Mouse (Mus musculus): ENCODE data around the gene Liph. TPM values are rescaled to one million over a fixed set of nuclear protein-coding genes. Genes with fewer than 3 reads are reported as not detected.
"Not testable (repeated sequence)": the region's sequence is repeated elsewhere in the genome, so short reads cannot be mapped to it uniquely, and the experiment has no call there.

Liph gene
- polyA plus RNA-seq, 1 experiment: 0.46 TPM

DNA sequence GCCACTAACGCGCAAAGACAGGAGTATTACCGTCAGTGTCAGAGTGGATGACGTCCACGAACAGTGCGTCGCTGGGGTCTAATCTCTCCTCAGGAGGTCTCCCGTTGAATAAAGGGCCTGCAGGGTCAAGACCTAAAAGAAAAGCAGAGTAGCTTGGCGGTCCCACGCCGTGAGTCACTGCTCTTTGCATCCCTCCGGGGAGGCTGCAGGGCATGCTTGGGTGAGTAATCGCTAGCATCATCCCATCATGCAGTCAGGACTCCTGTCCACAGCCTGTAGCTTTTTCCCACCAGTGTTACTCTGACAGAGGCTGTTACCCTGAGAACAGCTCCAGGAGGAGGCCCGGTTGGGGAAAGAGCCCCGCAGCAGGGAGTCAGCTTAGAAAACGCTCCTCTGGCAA is 19.3 kb downstream of the Liph start:
- DNase-seq (ENCODE audit: low read depth): peak; percentile 22
- no peak for TF ChIP-seq POLR2A (IDR thresholded peaks at IDR 0.05; ENCODE audit: borderline replicate concordance, extremely low read depth, insufficient read depth, insufficient read length, poor library complexity, severe bottlenecking)
- TF ChIP-seq CTCF (IDR thresholded peaks at IDR 0.05; ENCODE audit: borderline replicate concordance, extremely low read depth, insufficient read depth, insufficient read length): no peak

DNA sequence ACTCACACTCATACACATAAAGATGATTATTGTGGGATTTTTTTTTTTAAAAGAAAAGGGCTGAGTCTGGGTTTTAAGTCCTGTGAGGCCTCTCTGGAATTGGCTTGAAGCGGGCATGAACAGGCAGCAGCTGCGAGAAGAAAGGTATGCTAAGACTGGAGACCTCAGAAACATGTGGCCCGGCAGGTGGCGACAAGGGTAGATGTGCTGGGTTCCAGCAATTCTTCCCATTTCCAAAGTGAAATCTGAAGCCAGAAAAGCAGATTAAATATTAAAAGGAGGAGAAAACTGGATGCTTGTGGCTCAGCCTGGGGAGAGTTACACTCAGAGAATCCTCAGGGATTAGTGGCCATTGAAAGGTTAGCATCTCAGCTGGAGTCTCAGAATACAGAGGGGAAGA is 24.0 kb downstream of the Liph start:
- no peak for DNase-seq (ENCODE audit: low read depth)
- TF ChIP-seq CTCF (IDR thresholded peaks at IDR 0.05; ENCODE audit: borderline replicate concordance, extremely low read depth, insufficient read depth, insufficient read length): no peak
- TF ChIP-seq POLR2A (IDR thresholded peaks at IDR 0.05; ENCODE audit: borderline replicate concordance, extremely low read depth, insufficient read depth, insufficient read length, poor library complexity, severe bottlenecking): no peak

DNA sequence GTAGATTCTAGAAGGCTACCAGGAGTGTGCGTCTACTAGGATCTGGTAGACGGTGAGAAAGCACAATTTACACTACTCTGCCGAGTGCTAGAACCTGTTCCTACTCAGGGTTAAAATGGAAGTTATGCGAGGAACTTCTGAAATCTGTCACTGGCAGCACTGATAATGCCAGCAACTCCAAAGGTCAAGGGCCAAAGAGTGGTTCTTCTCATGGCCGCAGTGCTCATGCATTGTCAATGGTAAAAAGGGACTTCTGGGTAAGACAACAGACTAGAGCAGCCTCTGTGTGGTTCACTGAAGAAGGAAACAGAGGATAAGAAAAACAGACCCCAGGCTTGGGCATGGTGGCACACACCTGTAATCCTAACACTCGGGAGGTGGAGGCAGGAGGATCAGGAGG is 24.9 kb downstream of the Liph start:
- no peak for DNase-seq (ENCODE audit: low read depth)
- no peak for TF ChIP-seq POLR2A (IDR thresholded peaks at IDR 0.05; ENCODE audit: borderline replicate concordance, extremely low read depth, insufficient read depth, insufficient read length, poor library complexity, severe bottlenecking)
- TF ChIP-seq CTCF (IDR thresholded peaks at IDR 0.05; ENCODE audit: borderline replicate concordance, extremely low read depth, insufficient read depth, insufficient read length): no peak

DNA sequence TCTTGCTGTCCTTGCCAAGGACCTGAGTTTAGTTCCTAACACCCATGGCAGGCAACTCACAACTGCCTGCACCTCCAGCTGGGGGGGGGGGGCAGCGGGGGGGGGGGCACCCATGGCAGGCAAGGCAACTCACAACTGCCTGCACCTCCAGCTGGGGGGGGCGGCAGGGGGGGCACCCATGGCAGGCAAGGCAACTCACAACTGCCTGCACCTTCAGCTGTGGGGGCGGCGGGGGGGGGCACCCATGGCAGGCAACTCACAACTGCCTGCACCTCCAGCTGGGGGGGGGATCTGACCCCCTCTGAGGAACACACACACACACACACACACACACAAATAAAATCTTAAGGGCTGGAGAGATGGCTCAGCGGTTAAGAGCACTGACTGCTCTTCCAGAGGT is 25.6 kb downstream of the Liph start:
- TF ChIP-seq POLR2A (IDR thresholded peaks at IDR 0.05; ENCODE audit: borderline replicate concordance, extremely low read depth, insufficient read depth, insufficient read length, poor library complexity, severe bottlenecking): no peak
- TF ChIP-seq CTCF (IDR thresholded peaks at IDR 0.05; ENCODE audit: borderline replicate concordance, extremely low read depth, insufficient read depth, insufficient read length): no peak
- no peak for DNase-seq (ENCODE audit: low read depth)

DNA sequence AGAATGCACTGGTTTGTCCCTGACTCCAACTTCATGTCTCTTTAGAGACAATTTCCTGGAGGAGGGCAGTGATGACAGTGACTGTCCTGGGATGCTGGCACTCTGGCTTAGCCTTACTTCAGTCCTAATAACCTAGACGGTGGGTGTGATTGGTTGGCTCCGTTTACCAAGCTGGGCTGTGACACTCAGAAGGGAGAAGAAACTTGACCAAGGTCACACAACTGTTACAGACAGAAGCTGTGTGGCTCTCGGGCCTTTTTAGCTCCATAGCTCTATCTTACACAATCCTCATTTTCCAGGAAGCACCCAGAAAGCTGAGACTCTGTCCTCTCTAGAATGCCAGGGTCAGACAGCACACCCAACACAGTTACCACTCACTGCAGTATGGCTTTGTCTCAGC is 29.9 kb downstream of the Liph start:
- TF ChIP-seq POLR2A (IDR thresholded peaks at IDR 0.05; ENCODE audit: borderline replicate concordance, extremely low read depth, insufficient read depth, insufficient read length, poor library complexity, severe bottlenecking): no peak
- TF ChIP-seq CTCF (IDR thresholded peaks at IDR 0.05; ENCODE audit: borderline replicate concordance, extremely low read depth, insufficient read depth, insufficient read length): no peak
- DNase-seq (ENCODE audit: low read depth): no peak

DNA sequence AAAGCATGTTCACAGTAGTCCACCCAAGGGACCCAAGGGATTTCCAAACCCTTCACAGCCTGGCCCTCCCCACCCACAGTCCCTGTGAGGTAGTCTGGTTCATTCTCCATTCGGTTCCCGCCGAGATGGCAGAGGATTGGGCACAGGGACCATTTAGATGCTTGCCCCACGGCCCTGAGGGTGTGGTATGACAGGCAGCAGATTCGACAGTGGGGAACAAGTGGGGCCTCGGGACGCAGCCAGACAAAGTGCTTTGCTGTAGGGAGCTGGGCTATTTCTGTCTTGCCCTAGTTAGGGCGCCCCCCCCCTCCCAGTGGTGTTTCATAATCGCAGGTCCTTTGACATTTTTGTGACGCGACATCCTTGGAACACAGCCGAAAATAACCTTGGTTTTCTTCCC is 39.9 kb downstream of the Liph start:
- TF ChIP-seq CTCF (IDR thresholded peaks at IDR 0.05; ENCODE audit: borderline replicate concordance, extremely low read depth, insufficient read depth, insufficient read length) (no peak), POLR2A (IDR thresholded peaks at IDR 0.05; ENCODE audit: borderline replicate concordance, extremely low read depth, insufficient read depth, insufficient read length, poor library complexity, severe bottlenecking) (no peak)
- DNase-seq (ENCODE audit: low read depth): no peak

DNA sequence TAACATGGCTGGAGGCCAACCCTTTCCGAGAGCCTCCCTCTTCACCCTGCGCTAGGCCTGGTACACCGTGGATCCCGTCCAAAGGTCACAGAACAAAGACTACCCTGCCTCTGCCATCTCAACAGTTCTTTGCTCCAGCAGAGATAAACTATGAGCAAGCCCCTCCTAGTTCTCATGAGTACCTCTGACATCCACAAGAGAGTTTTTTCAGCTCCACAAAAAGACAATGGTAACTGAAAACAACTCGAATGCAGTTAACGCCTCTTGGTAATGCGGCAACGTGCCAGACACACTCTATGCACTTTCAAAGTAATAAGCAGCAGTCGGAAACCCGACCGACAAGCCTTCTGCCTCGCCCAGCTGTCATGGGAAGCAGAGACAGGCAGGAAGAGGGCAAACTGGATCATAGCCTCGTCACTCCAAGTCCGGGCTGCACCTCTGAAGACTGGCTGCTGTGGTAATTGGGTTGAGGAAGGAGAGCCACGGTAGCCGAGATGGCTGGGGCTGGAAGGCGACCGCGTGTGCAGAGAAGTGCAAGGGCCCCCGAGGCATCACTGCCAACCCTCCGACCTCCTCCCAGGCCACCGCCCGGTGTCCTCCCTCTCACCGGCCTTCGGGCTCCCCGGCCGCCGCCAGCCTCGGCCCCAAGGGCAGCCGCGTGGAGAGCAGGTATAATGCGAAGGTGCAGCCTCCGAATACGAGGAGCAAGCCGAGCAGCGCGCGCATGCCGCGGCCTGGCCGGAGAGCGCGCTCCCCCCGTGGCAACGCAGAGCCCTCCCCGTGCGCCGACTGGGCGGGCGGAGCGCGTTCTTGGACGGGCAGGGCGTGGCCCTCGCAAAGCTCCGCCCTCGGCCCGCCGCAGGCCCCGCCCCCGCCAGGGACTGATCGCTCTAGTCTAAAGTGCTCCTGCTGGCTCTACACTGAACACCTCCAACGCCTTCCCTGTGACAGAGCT is 48.4 kb downstream of the Liph start, which contains the start of gene Tmem41a:
Gene Tmem41a (minus strand): TSS at position 792 of the 955 bp plus-strand sequence.
- peak; percentile 92 for DNase-seq (ENCODE audit: low read depth)
- TF ChIP-seq CTCF (IDR thresholded peaks at IDR 0.05; ENCODE audit: borderline replicate concordance, extremely low read depth, insufficient read depth, insufficient read length) (no peak), POLR2A (IDR thresholded peaks at IDR 0.05; ENCODE audit: borderline replicate concordance, extremely low read depth, insufficient read depth, insufficient read length, poor library complexity, severe bottlenecking) (peak; percentile 72)

DNA sequence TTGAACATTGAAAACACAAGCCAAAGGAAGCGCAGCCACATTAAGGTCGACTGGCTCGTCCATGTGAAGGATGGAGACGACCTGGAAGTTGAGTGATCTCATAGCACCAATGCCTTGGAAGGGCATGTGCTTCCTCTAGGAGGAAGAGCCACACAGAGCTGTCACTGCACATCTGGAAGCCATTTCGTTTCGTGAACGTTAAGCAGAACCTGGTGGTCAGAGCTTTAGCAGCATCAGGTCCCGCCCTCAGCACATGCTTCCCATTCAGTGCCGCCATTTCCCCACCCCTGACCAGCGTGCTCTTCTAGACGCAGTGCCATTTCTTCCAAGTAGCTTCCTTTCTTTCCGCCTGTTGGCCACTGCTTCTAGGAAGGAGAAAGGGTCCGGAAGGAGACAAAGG is 67.0 kb downstream of the Liph start:
- DNase-seq (ENCODE audit: low read depth): no peak
- no peak for TF ChIP-seq CTCF (IDR thresholded peaks at IDR 0.05; ENCODE audit: borderline replicate concordance, extremely low read depth, insufficient read depth, insufficient read length)

DNA sequence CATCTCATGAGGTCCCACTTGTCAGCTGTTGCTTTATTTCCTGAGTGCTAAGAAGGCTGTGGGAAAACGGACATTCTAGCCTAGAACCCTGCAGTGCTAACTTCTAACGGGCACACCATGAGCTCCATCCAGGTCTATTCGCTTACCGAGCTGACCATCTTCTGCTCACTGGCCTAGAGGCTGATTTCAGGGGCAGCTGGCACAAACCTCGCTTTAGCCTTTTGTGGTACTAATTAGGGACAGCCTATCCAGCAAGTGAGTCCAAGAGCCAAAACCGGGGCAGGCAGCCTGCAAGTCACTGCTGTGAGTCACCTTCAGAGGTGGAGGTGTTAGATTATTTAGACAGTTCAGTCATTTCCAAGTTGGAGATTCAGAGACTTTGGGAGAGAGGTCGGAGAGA is 78.8 kb downstream of the Liph start:
- TF ChIP-seq CTCF (IDR thresholded peaks at IDR 0.05; ENCODE audit: borderline replicate concordance, extremely low read depth, insufficient read depth, insufficient read length) (no peak), POLR2A (IDR thresholded peaks at IDR 0.05; ENCODE audit: borderline replicate concordance, extremely low read depth, insufficient read depth, insufficient read length, poor library complexity, severe bottlenecking) (no peak)
- no peak for DNase-seq (ENCODE audit: low read depth)

DNA sequence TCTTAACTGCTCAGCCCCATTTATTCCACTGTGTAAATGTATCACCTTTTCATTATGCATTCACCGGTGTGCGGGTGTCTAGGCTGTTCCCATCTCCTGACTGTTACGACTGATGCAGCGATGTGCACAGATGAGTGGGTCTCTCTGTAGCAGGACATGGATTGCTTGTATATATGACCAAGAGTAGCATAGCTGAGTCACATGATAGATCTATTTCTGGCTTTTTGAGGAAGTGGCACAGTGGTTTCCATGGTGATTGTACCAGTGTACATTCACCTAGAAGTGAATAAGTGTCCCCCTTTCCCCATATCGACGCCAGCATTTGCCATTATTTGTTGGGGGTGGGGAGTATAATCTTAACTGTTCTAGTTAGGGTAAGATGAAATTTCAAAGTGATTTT is 82.1 kb downstream of the Liph start:
- no peak for TF ChIP-seq POLR2A (IDR thresholded peaks at IDR 0.05; ENCODE audit: borderline replicate concordance, extremely low read depth, insufficient read depth, insufficient read length, poor library complexity, severe bottlenecking)
- TF ChIP-seq CTCF (IDR thresholded peaks at IDR 0.05; ENCODE audit: borderline replicate concordance, extremely low read depth, insufficient read depth, insufficient read length): no peak
- DNase-seq (ENCODE audit: low read depth): peak; percentile 9

DNA sequence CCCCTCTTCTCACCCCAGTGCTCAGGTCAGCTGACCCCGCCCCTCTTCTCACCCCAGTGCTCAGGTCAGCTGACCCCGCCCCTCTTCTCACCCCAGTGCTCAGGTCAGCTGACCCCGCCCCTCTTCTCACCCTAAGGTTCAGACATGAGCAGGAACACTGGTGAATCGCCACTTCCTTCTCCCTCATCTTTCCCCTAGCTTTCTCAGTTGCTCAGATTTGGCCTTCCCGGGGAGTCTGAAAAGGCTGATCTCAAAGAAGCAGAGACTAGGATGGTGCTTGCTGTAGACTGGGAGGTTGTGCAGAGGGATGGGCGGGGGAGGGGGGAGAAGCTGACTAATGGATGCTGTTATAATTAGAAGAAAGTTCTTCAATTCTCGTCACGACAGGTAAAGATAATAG is 86.6 kb downstream of the Liph start:
- not testable (repeated sequence) for DNase-seq (ENCODE audit: low read depth)

DNA sequence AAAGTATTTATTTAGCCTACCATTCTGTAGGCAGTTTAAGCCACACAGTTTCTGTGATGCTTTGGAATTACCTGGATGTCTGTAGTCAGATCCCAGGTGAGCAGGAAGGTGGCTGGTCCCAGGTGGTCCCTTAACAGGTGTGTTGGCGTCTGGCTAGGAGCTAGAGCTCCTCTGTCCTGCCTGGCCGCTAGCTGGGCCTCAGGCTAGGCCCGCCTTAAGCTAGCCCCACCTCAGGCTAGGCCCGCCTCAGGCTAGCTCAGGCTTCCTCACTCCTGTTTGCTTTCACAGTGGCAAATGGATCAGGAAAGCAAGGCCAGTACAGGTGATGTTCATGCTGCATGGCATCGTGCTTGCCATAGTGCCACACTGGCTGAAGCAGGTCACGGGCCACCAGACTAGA is 88.6 kb downstream of the Liph start:
- TF ChIP-seq POLR2A (IDR thresholded peaks at IDR 0.05; ENCODE audit: borderline replicate concordance, extremely low read depth, insufficient read depth, insufficient read length, poor library complexity, severe bottlenecking) (no peak), CTCF (IDR thresholded peaks at IDR 0.05; ENCODE audit: borderline replicate concordance, extremely low read depth, insufficient read depth, insufficient read length) (no peak)
- DNase-seq (ENCODE audit: low read depth): no peak
